Mouse (Mus musculus) limb, embryonic 13.5 days (tissue): ENCODE measurements around the gene Clec3a. TPM values are rescaled to one million over a fixed set of nuclear protein-coding genes. Genes with fewer than 3 reads are reported as not detected.

ENCODE experiments used
- ATAC-seq: fragments of 200-750 bp; cut with Nextera tagmentation; 2 replicates; pipeline ENCODE4 v1.8.0; 2017; ENCODE audit warnings: low read depth, moderate number of reproducible peaks, moderate TSS enrichment; ENCODE audit not compliant: low FRiP score
- H3K27ac ChIP-seq: fragments of 300-500 bp; sonication (generic); 2 replicates; pipeline ENCODE4 v1.5.1; 2015; ENCODE audit warnings: inconsistent platforms, mild to moderate bottlenecking, moderate library complexity
- H3K27me3 ChIP-seq: fragments of 300-500 bp; sonication (generic); 2 replicates; pipeline ENCODE4 v1.6.1; 2015; ENCODE audit warnings: mild to moderate bottlenecking, inconsistent platforms
- H3K36me3 ChIP-seq: fragments of 300-500 bp; sonication (generic); 2 replicates; pipeline ENCODE4 v1.6.1; 2015; ENCODE audit warnings: inconsistent platforms, mild to moderate bottlenecking, moderate library complexity
- H3K4me1 ChIP-seq: fragments of 300-500 bp; sonication (generic); 2 replicates; pipeline ENCODE4 v1.6.1; 2015; ENCODE audit warnings: inconsistent platforms
- H3K4me2 ChIP-seq: fragments of 300-500 bp; sonication (generic); replicated peaks from 2 replicates; pipeline ENCODE4 v1.6.1; 2015; ENCODE audit warnings: inconsistent platforms, mild to moderate bottlenecking, moderate library complexity
- H3K4me3 ChIP-seq: fragments of 300-500 bp; sonication (generic); 2 replicates; pipeline ENCODE4 v1.5.1; 2015; ENCODE audit warnings: moderate library complexity, mild to moderate bottlenecking, inconsistent platforms
- H3K9ac ChIP-seq: fragments of 300-500 bp; sonication (generic); 2 replicates; pipeline ENCODE4 v1.6.1; 2015; ENCODE audit warnings: mild to moderate bottlenecking, inconsistent platforms
- H3K9me3 ChIP-seq: fragments of 300-500 bp; sonication (generic); 2 replicates; pipeline ENCODE4 v1.6.1; 2016; ENCODE audit warnings: inconsistent platforms
- WGBS: fragments of 180-500 bp; shearing (Covaris S2); methylation state at CpG from one replicate; pipeline ENCODE4 v1.1.7; 2015; 5-methylcytosine and 5-hydroxymethylcytosine counted together
- polyA plus RNA-seq: library from polyadenylated mRNA; unstranded; fragments of >200 nt; fragmentation: Nextera tagmentation; extraction: Ambion mirVana; gene quantifications from 2 replicates; pipeline ENCODE4 v1.2.1, GENCODE M21; 2015

Clec3a gene
- polyA plus RNA-seq, 1 experiment from 2014 or later, result 0.88 TPM

GRCm38 (mm10) chr8:114460600-114460999, 42.7 kb downstream of the Clec3a start:
- Histone ChIP-seq H3K36me3 (no peaks in the 10 kb centered on the region), H3K9me3 (no peaks in the 10 kb centered on the region), H3K4me3 (no peak overlapping the region), H3K4me1 (peaks cover 20% of the 10 kb centered on the region; the same call in 1 of the 2 replicates), H3K27ac (no peak overlapping the region), H3K27me3 (0 out of 2 replicates have a peak, but pooled peaks cover 4% of the 10 kb centered on the region), H3K4me2 (no peak overlapping the region), H3K9ac (no peak overlapping the region)
- no peak for ATAC-seq
- WGBS, result 61% methylated on average over 5 of the region's 5 CpGs

GRCm38 (mm10) chr8:114462591-114462990, 44.7 kb downstream of the Clec3a start:
- H3K9ac ChIP-seq, result no peak overlapping the region
- no peak for ATAC-seq
- H3K9me3 ChIP-seq, result no peaks in the 10 kb centered on the region
- 0 out of 2 replicates have a peak, but pooled peaks cover 4% of the 10 kb centered on the region for H3K27me3 ChIP-seq
- H3K27ac ChIP-seq, result no peak overlapping the region
- 86% methylated on average over 11 of the region's 11 CpGs for WGBS
- no peak overlapping the region for H3K4me2 ChIP-seq
- H3K4me3 ChIP-seq, result no peak overlapping the region
- H3K4me1 ChIP-seq, result peaks cover 20% of the 10 kb centered on the region; the same call in 1 of the 2 replicates
- H3K36me3 ChIP-seq, result no peaks in the 10 kb centered on the region

DNA sequence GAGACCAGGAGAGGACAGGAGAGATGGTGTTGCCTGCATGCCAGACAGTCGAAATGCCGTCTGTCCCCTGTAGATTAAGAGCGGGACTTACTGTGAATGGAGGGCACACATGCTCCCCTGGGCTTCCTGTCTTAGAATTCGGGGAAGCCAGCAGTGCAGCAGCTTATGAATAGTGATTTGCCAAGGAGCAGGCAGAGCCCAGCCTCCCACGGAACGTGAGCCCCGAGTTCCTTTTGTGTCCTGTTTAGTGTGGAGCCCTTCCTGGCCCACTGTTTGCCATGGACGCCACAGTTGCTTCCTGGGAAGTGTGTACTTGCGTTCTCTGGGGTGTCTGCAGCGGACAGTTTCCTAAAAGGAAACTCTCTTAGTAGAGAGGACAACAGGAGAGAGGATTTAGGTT, 45.4 kb downstream of the Clec3a start:
- peaks cover 20% of the 10 kb centered on the region; the same call in 1 of the 2 replicates for H3K4me1 ChIP-seq
- H3K36me3 ChIP-seq, result no peaks in the 10 kb centered on the region
- H3K9ac ChIP-seq, result no peak overlapping the region
- H3K4me3 ChIP-seq, result no peak overlapping the region
- H3K9me3 ChIP-seq, result no peaks in the 10 kb centered on the region
- no peak overlapping the region for H3K4me2 ChIP-seq
- no peak overlapping the region for H3K27ac ChIP-seq
- 0 out of 2 replicates have a peak, but pooled peaks cover 4% of the 10 kb centered on the region for H3K27me3 ChIP-seq
- 77% methylated on average over 10 of the region's 10 CpGs for WGBS
- ATAC-seq, result no peak

GRCm38 (mm10) chr8:114468526-114469207, 50.8 kb downstream of the Clec3a start:
- no peaks in the 10 kb centered on the region for H3K9me3 ChIP-seq
- no peaks in the 10 kb centered on the region for H3K4me1 ChIP-seq

DNA sequence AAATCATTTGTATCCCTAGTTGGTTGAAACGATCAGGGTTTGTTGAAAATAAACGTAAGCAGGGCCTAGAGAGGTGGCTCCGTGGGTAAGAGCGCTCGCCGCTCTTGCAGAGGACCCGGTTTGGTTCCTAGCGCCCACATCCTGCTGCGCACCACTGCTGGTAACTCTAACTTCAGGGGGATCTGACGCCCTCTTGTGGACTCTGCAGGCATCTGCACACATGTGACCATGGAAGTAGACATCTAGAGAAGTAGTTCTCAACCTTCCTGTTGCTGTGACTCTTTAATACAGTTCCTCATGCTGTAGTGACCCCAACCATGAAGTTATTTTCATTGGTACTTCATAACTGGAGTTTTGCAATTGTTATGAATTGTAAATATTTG, 51.3 kb downstream of the Clec3a start:
- Histone ChIP-seq H3K4me3 (no peak overlapping the region), H3K9ac (no peak overlapping the region), H3K27me3 (no peaks in the 10 kb centered on the region), H3K36me3 (no peaks in the 10 kb centered on the region; the same call in 1 of the 2 replicates), H3K4me2 (no peak overlapping the region), H3K9me3 (no peaks in the 10 kb centered on the region), H3K27ac (no peak overlapping the region), H3K4me1 (no peaks in the 10 kb centered on the region)
- 93% methylated on average over 10 of the region's 10 CpGs for WGBS
- ATAC-seq, result no peak

More at GRCm38 (mm10) chr8:114468526-114469207, 50.8 kb downstream of the Clec3a start:
- no peak overlapping the region for H3K27ac ChIP-seq
- H3K4me2 ChIP-seq, result no peak overlapping the region
- no peak overlapping the region for H3K4me3 ChIP-seq
- WGBS, result 86% methylated on average over 21 of the region's 21 CpGs
- H3K36me3 ChIP-seq, result no peaks in the 10 kb centered on the region; the same call in 1 of the 2 replicates
- no peak overlapping the region for H3K9ac ChIP-seq
- ATAC-seq, result no peak
- no peaks in the 10 kb centered on the region for H3K27me3 ChIP-seq

- H3K27me3 ChIP-seq, result no peaks in the 10 kb centered on the region
- peaks cover 7% of the 10 kb centered on the region for H3K4me1 ChIP-seq
- no peaks in the 10 kb centered on the region; the same call in 1 of the 2 replicates for H3K36me3 ChIP-seq
- ATAC-seq, result no peak
- H3K27ac ChIP-seq, result no peak overlapping the region
- H3K9ac ChIP-seq, result no peak overlapping the region
- no peak overlapping the region for H3K4me3 ChIP-seq
- WGBS, result 91% methylated on average over 11 of the region's 11 CpGs
- H3K4me2 ChIP-seq, result no peak overlapping the region
- no peaks in the 10 kb centered on the region for H3K9me3 ChIP-seq
These were observed 55.7 kb downstream of the Clec3a start for GRCm38 (mm10) chr8:114473546-114473945.

Other genes with a start within 250 kb of the Clec3a start
- 4.6 and 4.9 TPM in 2 replicates for gene Vat1l, start 212.5 kb upstream of the Clec3a start, polyA plus RNA-seq
- gene Wwox, start 21.6 kb downstream of the Clec3a start, polyA plus RNA-seq, result 9.5 and 10.5 TPM in 2 replicates